Mouse (Mus musculus): ENCODE measurements around the gene Zbed6. TPM values are rescaled to one million over a fixed set of nuclear protein-coding genes. Genes with fewer than 3 reads are reported as not detected.
"Not testable (repeated sequence)": the region's sequence is repeated elsewhere in the genome, so short reads cannot be mapped to it uniquely, and the experiment has no call there.

Gene Zbed6
- not detected in 2 replicates for polyA plus RNA-seq (2016; fragmentation: Nextera tagmentation; extraction: Ambion mirVana)

DNA sequence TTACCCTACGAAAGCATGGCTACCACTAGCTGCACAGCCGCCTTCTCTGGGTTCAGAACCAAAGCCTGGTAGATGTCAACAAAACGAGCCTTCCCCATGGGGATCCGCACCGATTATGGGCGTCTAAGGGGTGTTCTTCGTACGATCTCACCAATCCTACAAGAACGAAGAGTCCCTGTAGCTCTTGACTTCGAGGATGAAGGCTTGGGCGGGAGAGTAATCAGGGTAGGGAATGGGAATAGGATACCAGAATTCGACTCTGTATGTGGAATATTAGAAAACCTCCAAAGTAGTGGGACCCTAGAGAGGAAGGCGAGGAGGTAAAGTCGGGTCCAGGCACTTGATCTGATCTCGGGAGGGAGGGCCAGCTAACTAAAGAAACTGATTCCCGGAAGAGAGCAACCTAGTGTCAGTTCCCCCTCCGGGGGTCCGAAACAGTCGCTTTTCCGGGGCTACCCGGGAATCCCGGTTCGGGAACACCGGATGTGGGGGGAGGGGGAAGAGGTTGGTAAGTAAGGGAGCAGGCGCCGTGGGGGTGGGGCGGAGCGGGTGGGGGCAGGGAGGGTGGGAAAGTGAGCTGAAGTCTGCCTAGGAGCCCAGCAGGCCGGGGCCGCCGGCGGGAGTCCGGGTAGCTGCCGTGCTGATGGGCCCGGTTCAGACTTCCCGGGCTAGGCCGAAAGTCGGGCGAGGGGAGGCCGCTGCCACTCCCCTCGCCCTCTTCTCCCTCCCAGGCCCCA is at the start of gene Zbed6:
Gene Zbed6 (minus strand): TSS at position 420 of the 737 bp plus-strand sequence.
- peaks cover 39% of the 10 kb centered on the region for H3K36me3 ChIP-seq (replicated peaks)
- peak within 1 kb of the TSS; percentile 98 for H3K27ac ChIP-seq (replicated peaks)
- peaks cover 31% of the 10 kb centered on the region for H3K4me1 ChIP-seq
- 1% methylated on average over 41 of the region's 41 CpGs for WGBS
- H3K4me3 ChIP-seq, result peak within 1 kb of the TSS; percentile 89
- peak; percentile 87 for DNase-seq (ENCODE audit: low spot score)
- no peaks in the 10 kb centered on the region for H3K27me3 ChIP-seq (replicated peaks; ENCODE audit: low read depth, poor library complexity, severe bottlenecking)
- no peaks in the 10 kb centered on the region for H3K9me3 ChIP-seq

DNA sequence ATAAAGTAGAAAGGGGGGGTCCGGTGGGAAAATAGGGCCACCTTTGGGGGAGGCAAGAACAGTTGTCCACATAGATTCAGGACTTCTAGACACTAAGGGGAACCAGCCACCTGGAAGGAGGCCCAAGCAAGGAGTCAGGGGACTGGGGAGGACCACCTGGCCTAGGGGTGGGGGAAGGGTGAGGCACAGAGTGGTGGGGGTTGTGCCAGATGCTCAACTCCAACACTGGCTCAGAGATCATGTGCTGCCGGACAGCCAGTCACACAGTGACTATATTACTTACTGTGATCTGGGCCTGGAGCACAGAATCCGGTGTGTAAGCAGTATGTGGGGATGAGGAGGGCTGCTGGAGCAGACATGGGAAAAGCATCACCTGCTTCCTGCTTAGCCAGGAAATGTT is 48.6 kb upstream of the Zbed6 start:
- no peak overlapping the region for H3K4me3 ChIP-seq
- H3K9me3 ChIP-seq, result no peaks in the 10 kb centered on the region
- H3K4me1 ChIP-seq, result peaks cover 56% of the 10 kb centered on the region
- H3K27me3 ChIP-seq (replicated peaks; ENCODE audit: low read depth, poor library complexity, severe bottlenecking), result no peaks in the 10 kb centered on the region; the same call in 1 of the 2 replicates
- 77% methylated on average over 3 of the region's 3 CpGs for WGBS
- peaks cover 3% of the 10 kb centered on the region; the same call in 1 of the 2 replicates for H3K36me3 ChIP-seq (replicated peaks)
- H3K27ac ChIP-seq (replicated peaks), result peak overlapping the region; percentile 49
- DNase-seq (ENCODE audit: low spot score), result peak; percentile 37

DNA sequence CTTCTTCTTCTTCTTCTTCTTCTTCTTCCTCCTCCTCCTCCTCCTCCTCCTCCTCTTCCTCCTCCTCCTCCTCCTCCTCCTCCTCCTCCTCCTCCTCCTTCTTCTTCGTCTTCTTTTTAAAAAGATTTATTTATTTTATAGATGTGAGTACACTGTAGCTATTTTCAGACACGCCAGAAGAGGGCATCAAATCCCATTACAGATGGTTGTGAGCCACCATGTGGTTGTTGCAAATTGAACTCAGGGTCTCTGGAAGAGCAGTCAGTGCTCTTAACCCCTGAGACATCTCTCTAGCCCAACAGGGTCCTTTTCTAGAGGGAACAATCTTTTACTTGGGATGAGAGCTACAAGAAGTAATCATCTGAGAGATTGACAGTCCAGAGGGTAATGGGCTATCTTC is 41.1 kb upstream of the Zbed6 start:
- not testable (repeated sequence) for H3K36me3 ChIP-seq (replicated peaks); H3K4me3 ChIP-seq; H3K27me3 ChIP-seq (replicated peaks; ENCODE audit: low read depth, poor library complexity, severe bottlenecking); H3K27ac ChIP-seq (replicated peaks); H3K9me3 ChIP-seq; H3K4me1 ChIP-seq; DNase-seq (ENCODE audit: low spot score)
- 21% methylated on average over 2 of the region's 2 CpGs for WGBS

DNA sequence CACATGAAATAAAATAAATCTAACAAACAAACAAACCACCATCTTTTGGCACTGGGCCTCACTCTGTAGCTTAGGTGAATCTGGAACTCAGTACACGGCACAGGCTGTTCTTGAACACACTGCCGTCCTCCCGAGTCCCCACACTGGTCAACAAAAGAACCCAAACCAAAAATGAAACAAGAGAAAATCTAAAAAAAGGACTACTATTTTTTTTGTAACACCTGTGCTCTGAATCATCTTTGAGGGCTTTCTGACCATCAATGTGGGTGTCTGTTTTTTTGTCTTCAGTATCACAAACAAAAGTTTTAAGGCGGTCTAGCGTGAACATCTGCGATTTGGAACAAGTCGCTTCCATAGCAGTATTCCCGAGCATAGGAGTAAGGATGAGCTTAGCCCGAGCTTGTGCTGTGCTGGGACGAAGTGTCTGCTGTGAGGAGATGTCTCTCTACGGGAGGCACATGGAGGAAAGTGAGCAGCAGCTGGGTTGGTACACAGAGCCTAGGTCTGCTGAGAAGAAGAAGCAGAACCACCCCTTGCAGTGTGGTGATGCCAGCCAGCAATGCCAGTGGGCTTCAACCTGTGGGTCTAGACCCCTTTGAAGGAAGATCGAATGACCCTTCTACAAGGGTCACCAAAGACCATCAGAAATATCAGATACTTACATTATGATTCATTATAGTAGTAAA is 37.4 kb upstream of the Zbed6 start:
- no peak for DNase-seq (ENCODE audit: low spot score)
- H3K9me3 ChIP-seq, result no peaks in the 10 kb centered on the region
- no peak overlapping the region for H3K4me3 ChIP-seq
- H3K36me3 ChIP-seq (replicated peaks), result no peaks in the 10 kb centered on the region
- no peak overlapping the region for H3K27ac ChIP-seq (replicated peaks)
- WGBS, result 93% methylated on average over 12 of the region's 12 CpGs
- H3K27me3 ChIP-seq (replicated peaks; ENCODE audit: low read depth, poor library complexity, severe bottlenecking), result no peaks in the 10 kb centered on the region
- H3K4me1 ChIP-seq, result peaks cover 34% of the 10 kb centered on the region

DNA sequence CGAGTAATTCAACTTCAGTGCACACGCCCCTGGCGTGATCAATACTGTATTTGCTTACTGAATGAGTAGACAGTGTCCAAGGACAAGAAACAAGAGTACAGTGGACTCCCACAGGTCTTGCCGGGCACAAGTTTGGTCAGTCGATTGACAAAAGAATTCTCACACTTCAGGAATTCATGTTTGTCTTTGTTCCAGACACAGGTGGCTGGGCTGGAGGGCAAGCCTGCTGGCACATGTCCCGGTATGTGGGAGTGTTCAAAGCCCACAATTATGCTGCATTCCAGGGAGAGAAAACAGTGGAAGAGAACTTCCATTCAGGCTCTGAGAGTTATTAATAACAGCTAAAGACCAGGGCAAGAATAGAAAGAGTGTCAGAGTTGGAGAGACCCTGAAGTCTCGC is 35.2 kb upstream of the Zbed6 start:
- DNase-seq (ENCODE audit: low spot score), result peak; percentile 59
- H3K27me3 ChIP-seq (replicated peaks; ENCODE audit: low read depth, poor library complexity, severe bottlenecking), result no peaks in the 10 kb centered on the region
- H3K36me3 ChIP-seq (replicated peaks), result no peaks in the 10 kb centered on the region
- no peak overlapping the region for H3K4me3 ChIP-seq
- H3K27ac ChIP-seq (replicated peaks), result peak overlapping the region; percentile 76
- 42% methylated on average over 7 of the region's 7 CpGs for WGBS
- H3K4me1 ChIP-seq, result peaks cover 34% of the 10 kb centered on the region
- H3K9me3 ChIP-seq, result no peaks in the 10 kb centered on the region

DNA sequence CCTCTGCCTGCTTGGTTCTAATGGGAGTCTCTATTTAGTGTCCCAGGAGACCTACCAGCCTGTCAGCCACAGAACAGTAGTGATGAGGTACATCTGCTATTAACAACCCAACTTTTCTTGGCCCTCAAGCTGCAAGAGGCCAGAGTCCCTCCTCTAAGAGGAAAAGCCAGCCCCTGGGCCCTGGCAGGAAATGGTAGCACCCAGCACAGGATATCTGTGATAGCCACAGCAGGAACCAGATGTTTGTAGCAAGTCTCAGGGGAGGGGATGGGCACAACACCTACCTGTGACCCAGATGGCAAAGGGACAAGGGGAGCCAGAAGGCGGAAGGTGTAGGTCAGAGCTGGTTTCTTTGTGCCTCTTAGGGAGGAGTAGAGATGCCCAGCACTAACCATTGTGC is 34.2 kb upstream of the Zbed6 start:
- DNase-seq (ENCODE audit: low spot score), result peak; percentile 13
- H3K27ac ChIP-seq (replicated peaks), result peak overlapping the region; percentile 76
- 84% methylated on average over 1 of the region's 1 CpGs for WGBS

DNA sequence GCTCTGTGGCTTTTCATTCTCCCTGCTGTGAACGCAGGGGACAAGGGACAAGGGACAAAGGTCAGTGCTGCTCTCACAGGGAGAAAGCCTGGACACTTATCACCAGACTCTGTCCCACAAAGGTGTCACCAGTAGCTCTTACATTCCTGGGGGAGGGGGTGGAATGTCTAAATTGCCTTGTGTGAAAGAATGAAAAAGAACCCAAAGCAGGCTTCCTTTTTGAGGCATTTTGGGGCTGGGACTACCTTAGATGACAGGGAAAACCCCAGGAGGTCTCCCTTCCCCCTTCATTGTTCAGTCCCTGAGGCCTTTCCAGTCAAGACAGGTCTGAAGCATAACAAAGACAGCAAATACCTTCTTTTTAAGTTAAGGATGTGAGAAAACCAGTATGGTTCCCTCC is 33.6 kb upstream of the Zbed6 start:
- no peak overlapping the region for H3K4me3 ChIP-seq
- 4% methylated on average over 1 of the region's 1 CpGs for WGBS
- H3K27ac ChIP-seq (replicated peaks), result peak overlapping the region; percentile 76
- H3K4me1 ChIP-seq, result peaks cover 43% of the 10 kb centered on the region
- DNase-seq (ENCODE audit: low spot score), result peak; percentile 32
- H3K9me3 ChIP-seq, result no peaks in the 10 kb centered on the region
- no peaks in the 10 kb centered on the region for H3K36me3 ChIP-seq (replicated peaks)
- no peaks in the 10 kb centered on the region for H3K27me3 ChIP-seq (replicated peaks; ENCODE audit: low read depth, poor library complexity, severe bottlenecking)

More for the DNA sequence above, 34.2 kb upstream of the Zbed6 start:
- Histone ChIP-seq H3K4me1 (peaks cover 38% of the 10 kb centered on the region), H3K9me3 (no peaks in the 10 kb centered on the region), H3K4me3 (no peak overlapping the region), H3K27me3 (replicated peaks; ENCODE audit: low read depth, poor library complexity, severe bottlenecking) (no peaks in the 10 kb centered on the region), H3K36me3 (replicated peaks) (no peaks in the 10 kb centered on the region)

DNA sequence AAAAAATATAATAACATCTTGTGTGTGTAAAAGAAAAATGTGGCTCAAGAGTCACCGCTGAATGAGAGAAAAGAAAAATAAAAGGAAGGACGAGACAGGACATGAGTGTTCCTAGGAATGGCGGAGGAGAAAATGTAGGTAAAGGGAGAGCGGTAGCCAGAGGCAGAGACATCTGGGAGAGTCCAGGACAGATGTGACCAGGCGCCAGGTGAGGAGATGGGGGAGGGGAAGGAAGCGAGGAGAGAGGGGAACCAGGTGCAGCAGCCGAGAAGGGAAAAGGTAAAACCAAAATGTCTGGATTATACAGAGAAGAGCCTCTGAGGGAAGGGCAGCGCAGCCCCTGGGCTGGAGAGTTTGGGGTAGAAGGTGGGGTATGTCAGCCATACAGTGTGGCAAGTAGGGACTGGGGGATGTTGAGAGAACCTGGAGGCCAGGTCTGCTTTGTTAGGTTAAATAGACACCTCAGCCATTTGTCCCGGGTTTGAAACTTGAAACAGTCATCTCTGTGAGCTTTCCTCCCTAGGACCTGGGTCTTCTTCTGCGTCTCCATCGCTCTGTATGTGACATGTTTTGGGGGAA is 32.9 kb upstream of the Zbed6 start:
- Histone ChIP-seq H3K4me3 (no peak overlapping the region), H3K4me1 (peaks cover 45% of the 10 kb centered on the region), H3K36me3 (replicated peaks) (no peaks in the 10 kb centered on the region), H3K9me3 (no peaks in the 10 kb centered on the region), H3K27ac (replicated peaks) (peak overlapping the region; percentile 76), H3K27me3 (replicated peaks; ENCODE audit: low read depth, poor library complexity, severe bottlenecking) (no peaks in the 10 kb centered on the region)
- no peak for DNase-seq (ENCODE audit: low spot score)
- WGBS, result 61% methylated on average over 11 of the region's 11 CpGs

DNA sequence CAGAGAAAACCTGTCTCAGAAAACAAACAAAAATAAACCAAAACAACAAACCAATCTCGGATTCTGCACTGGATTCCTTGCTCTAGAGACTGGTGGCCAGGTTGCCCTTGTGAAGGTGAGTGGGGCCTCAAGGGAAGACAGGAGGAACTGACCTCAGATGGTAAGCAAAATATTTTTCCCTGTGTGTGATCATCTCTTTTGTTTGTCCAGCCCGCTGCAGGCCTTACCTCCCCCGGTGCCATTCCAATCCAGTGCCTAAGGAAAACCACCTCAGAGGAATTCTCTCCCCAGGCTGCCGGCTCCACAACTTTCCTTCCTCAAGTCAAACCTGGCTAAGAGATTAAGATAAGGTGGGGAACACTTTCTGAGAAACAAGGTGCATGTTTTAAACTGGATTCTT is 31.5 kb upstream of the Zbed6 start:
- WGBS, result 40% methylated on average over 4 of the region's 4 CpGs
- H3K36me3 ChIP-seq (replicated peaks), result no peaks in the 10 kb centered on the region
- H3K9me3 ChIP-seq, result no peaks in the 10 kb centered on the region
- H3K4me1 ChIP-seq, result peaks cover 47% of the 10 kb centered on the region
- no peak for DNase-seq (ENCODE audit: low spot score)
- no peak overlapping the region; the same call in 1 of the 2 replicates for H3K27ac ChIP-seq (replicated peaks)
- no peaks in the 10 kb centered on the region for H3K27me3 ChIP-seq (replicated peaks; ENCODE audit: low read depth, poor library complexity, severe bottlenecking)
- H3K4me3 ChIP-seq, result no peak overlapping the region

DNA sequence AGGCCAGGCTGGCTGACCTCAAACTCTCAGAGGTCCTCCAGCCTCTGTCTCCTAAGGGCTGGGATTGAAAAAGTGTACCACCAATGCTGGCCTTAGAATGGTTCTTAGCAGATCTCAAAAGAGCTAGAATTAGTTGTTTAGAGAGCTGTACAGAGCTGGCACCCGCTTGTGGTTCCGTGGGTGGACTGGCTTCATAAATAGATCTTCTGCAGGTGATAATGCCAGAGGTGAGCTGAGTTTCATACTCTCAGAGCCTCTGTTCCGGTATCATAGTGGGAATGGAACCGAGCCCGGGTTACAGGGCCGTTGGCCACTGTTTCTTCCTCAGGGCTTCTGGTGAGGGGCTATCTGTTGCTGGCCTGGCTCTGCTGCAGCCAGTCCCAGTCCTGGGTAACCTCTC is 30.4 kb upstream of the Zbed6 start:
- H3K4me1 ChIP-seq, result peaks cover 40% of the 10 kb centered on the region
- H3K27me3 ChIP-seq (replicated peaks; ENCODE audit: low read depth, poor library complexity, severe bottlenecking), result no peaks in the 10 kb centered on the region
- H3K4me3 ChIP-seq, result no peak overlapping the region
- H3K36me3 ChIP-seq (replicated peaks), result no peaks in the 10 kb centered on the region
- no peak for DNase-seq (ENCODE audit: low spot score)
- no peaks in the 10 kb centered on the region for H3K9me3 ChIP-seq
- 95% methylated on average over 6 of the region's 6 CpGs for WGBS
- 0 out of 2 replicates have a peak overlapping the region, but pooled peaks have one; percentile 30 for H3K27ac ChIP-seq (replicated peaks)

DNA sequence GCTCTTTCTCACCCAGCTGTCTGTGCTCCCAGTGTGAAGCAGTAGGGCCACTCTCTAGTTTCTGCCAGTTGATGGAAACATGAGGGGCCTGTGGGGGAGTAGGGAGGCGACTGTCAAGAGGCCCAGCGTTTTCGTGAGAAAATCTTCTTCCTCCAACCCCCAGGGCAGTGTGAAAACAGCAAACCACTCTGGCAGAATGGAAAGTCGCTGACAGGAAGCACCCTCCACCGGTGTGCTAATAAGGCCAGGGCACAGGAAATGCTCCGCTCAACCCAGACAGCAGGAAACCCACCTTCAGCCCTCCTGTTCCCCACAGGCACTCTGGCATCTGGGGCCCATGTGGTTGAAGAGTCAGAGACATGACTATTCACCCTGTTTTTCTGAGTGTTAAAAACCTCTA is 29.2 kb upstream of the Zbed6 start, which contains the start of gene Lax1:
Gene Lax1 (minus strand): TSS at position 212 of the 400 bp plus-strand sequence.
- Histone ChIP-seq H3K36me3 (replicated peaks) (no peaks in the 10 kb centered on the region), H3K27ac (replicated peaks) (peak within 1 kb of the TSS; percentile 32), H3K27me3 (replicated peaks; ENCODE audit: low read depth, poor library complexity, severe bottlenecking) (no peaks in the 10 kb centered on the region), H3K4me1 (peaks cover 28% of the 10 kb centered on the region), H3K9me3 (no peaks in the 10 kb centered on the region), H3K4me3 (no peak within 1 kb of the TSS)
- DNase-seq (ENCODE audit: low spot score), result no peak
- WGBS, result 23% methylated on average over 6 of the region's 6 CpGs

DNA sequence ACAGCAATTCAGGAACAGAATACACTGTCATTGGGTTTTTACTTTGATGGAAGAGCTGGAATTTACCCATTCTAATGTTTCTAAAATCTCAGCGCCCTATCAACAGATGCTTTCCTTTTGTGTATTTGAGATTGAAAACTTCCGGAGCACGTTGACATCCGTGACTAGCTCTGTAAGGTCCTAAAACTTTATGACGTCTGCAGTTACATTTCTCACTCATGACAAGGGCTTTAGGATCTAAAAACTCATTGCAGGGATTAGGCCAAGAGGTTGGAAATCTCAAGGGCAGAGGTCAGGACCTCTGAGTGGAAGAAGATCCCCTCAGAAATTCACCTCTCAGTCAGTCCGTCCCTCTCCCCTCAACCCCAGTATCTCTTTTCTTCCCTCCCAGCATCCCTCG is 27.6 kb upstream of the Zbed6 start:
- 63% methylated on average over 7 of the region's 7 CpGs for WGBS
- H3K4me3 ChIP-seq, result no peak overlapping the region
- no peaks in the 10 kb centered on the region for H3K36me3 ChIP-seq (replicated peaks)
- no peaks in the 10 kb centered on the region for H3K9me3 ChIP-seq
- no peak for DNase-seq (ENCODE audit: low spot score)
- peaks cover 13% of the 10 kb centered on the region for H3K4me1 ChIP-seq
- no peak overlapping the region for H3K27ac ChIP-seq (replicated peaks)
- no peaks in the 10 kb centered on the region for H3K27me3 ChIP-seq (replicated peaks; ENCODE audit: low read depth, poor library complexity, severe bottlenecking)
